In the genomic region with DNA sequence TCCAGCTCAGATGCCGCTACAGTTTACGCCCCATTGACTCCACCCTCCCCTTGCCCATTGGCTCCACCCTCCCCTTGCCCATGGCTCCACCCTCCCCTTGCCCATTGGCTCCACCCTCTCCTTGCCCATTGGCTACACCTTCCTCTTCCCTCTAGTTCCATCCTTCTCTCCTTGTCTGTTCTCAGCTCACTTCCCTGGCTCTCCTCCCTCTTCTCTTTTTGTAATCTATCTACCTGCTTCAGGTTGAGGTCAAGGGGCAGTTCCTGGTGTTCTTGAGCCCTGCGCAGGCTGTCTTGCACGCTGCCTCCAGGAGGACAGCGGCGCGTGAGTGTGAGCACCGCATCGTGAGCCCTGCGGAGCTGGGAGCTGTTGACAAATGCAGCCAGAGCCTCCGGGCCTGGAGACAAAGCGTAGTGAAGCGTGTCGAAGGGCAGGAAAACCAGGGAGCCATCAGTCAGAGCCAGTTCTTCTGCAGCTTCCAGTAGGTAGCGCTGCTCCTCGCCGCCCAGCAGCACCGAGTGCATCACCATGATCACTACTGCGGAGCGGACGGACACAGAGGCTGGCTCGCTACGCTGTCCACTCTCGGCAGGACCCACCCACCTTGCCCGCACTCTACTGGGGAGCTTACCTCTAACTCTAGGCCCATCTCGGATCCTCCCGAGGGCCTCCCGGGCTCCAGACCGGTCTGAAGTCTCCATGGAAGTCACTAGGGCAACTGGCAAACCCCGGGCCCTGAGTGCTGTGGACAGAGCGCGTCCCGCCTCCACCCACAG, we compare ENCODE assay signal across 8 mouse cellular contexts. TPM values are rescaled to one million over a fixed set of nuclear protein-coding genes. Genes with fewer than 3 reads are reported as not detected.
DNase-seq lines count a peak whose midpoint lies in the region; ATAC-seq lines count a peak whose summit lies in the region.

No protein-coding gene starts in this region.

- WGBS in heart, embryonic 16.5 days = 2% methylated on average over 33 of the region's 33 CpGs
- 3% methylated on average over 33 of the region's 33 CpGs for WGBS in liver, embryonic 13.5 days (ENCODE audit: insufficient replicate concordance)
- 2% methylated on average over 33 of the region's 33 CpGs for WGBS in stomach, embryonic 14.5 days

- peaks cover 27% of the 10 kb centered on the region for H3K27me3 ChIP-seq in heart, embryonic 16.5 days (ENCODE audit: control insufficient read depth, insufficient read depth, low read length)
- H3K27me3 ChIP-seq in liver, embryonic 13.5 days = peaks cover 83% of the 10 kb centered on the region
- peaks cover 10% of the 10 kb centered on the region; the same call in 1 of the 2 replicates for H3K27me3 ChIP-seq in stomach, embryonic 14.5 days (ENCODE audit: control insufficient read depth, insufficient read depth, low read length)

- H3K9ac ChIP-seq in heart, embryonic 16.5 days (ENCODE audit: low read length) = peak overlapping the region; percentile 58
- no peak overlapping the region for H3K9ac ChIP-seq in liver, embryonic 13.5 days
- H3K9ac ChIP-seq in stomach, embryonic 14.5 days (replicated peaks; ENCODE audit: low read depth, low read length) = peak overlapping the region; percentile 28; the same call in 1 of the 2 replicates

- no peaks in the 10 kb centered on the region for H3K9me3 ChIP-seq in heart, embryonic 16.5 days (replicated peaks; ENCODE audit: control insufficient read depth, low read length)
- H3K9me3 ChIP-seq in liver, embryonic 13.5 days (replicated peaks) = no peaks in the 10 kb centered on the region
- no peaks in the 10 kb centered on the region for H3K9me3 ChIP-seq in stomach, embryonic 14.5 days (ENCODE audit: control insufficient read depth, low read depth, low read length)

- H3K36me3 ChIP-seq in heart, embryonic 16.5 days (ENCODE audit: control insufficient read depth, insufficient read depth) = no peaks in the 10 kb centered on the region
- H3K36me3 ChIP-seq in liver, embryonic 13.5 days = no peaks in the 10 kb centered on the region
- no peaks in the 10 kb centered on the region for H3K36me3 ChIP-seq in stomach, embryonic 14.5 days (ENCODE audit: control insufficient read depth, insufficient read depth, low read length)

- DNase-seq in CD4-positive, CD25-positive, alpha-beta regulatory T cell, adult 2 months (ENCODE audit: low read depth, low spot score) = peak; percentile 91
- DNase-seq in kidney, postnatal 36 days = peak; percentile 80 to 83
- DNase-seq in liver, embryonic 13.5 days = peak; percentile 66
- peak; percentile 61 to 66 for DNase-seq in natural killer cell, adult 2 months (ENCODE audit: low spot score in 2 of 2)

- H3K4me3 ChIP-seq in brown adipose tissue, adult 24 weeks (ENCODE audit: insufficient read depth, low read depth, low read length) = peak overlapping the region; percentile 46
- peak overlapping the region; percentile 42 for H3K4me3 ChIP-seq in heart, embryonic 16.5 days (ENCODE audit: low read length)
- peak overlapping the region; percentile 36 for H3K4me3 ChIP-seq in liver, embryonic 13.5 days (replicated peaks)
- peak overlapping the region; percentile 32 for H3K4me3 ChIP-seq in stomach, embryonic 14.5 days (ENCODE audit: low read depth, low read length)

- H3K4me1 ChIP-seq in brown adipose tissue, adult 24 weeks (ENCODE audit: control insufficient read depth, insufficient read depth, insufficient read length, low read length) = peaks cover 2% of the 10 kb centered on the region; the same call in 1 of the 2 replicates
- H3K4me1 ChIP-seq in heart, embryonic 16.5 days (ENCODE audit: control insufficient read depth, insufficient read depth, low read length) = peaks cover 7% of the 10 kb centered on the region
- H3K4me1 ChIP-seq in liver, embryonic 13.5 days (replicated peaks) = peaks cover 16% of the 10 kb centered on the region
- H3K4me1 ChIP-seq in stomach, embryonic 14.5 days (ENCODE audit: control insufficient read depth, insufficient read depth, low read length) = peaks cover 8% of the 10 kb centered on the region; the same call in 1 of the 2 replicates

- no peak overlapping the region for H3K27ac ChIP-seq in brown adipose tissue, adult 24 weeks (replicated peaks; ENCODE audit: low read depth, low read length)
- H3K27ac ChIP-seq in heart, embryonic 16.5 days (ENCODE audit: low read length) = no peak overlapping the region
- no peak overlapping the region for H3K27ac ChIP-seq in liver, embryonic 13.5 days
- H3K27ac ChIP-seq in stomach, embryonic 14.5 days (ENCODE audit: low read length) = no peak overlapping the region

- peak; percentile 89 for ATAC-seq in erythroid progenitor cell, adult 5-6 weeks (replicated peaks; ENCODE audit: low FRiP score, poor library complexity, severe bottlenecking)
- peak; percentile 71 for ATAC-seq in heart, embryonic 16.5 days (replicated peaks; ENCODE audit: extremely low read depth, insufficient read depth, low FRiP score)
- ATAC-seq in liver, embryonic 13.5 days (ENCODE audit: low read depth) = peak; percentile 88
- ATAC-seq in stomach, embryonic 14.5 days (ENCODE audit: insufficient number of reproducible peaks, insufficient read depth, low FRiP score, low read depth) = peak; percentile 91

- peak overlapping the region; percentile 76 for H3K4me2 ChIP-seq in heart, embryonic 16.5 days (ENCODE audit: low read depth, low read length)
- peak overlapping the region; percentile 61 for H3K4me2 ChIP-seq in liver, embryonic 13.5 days
- peak overlapping the region; percentile 69 for H3K4me2 ChIP-seq in stomach, embryonic 14.5 days (replicated peaks; ENCODE audit: low read depth, low read length)

RNA-seq across cellular contexts. Expression of a gene that starts 1.4 kb away (rescaled TPM):
- not detected in 2 replicates for polyA plus RNA-seq in brown adipose tissue, adult 24 weeks (2012; ENCODE audit: insufficient read depth, insufficient read length, missing spikeins)
- 0.36 TPM in 1 of 2 replicates, not detected in the other for total RNA-seq in erythroid progenitor cell, adult 5-6 weeks (2015; ENCODE audit: low replicate concordance)
- not detected in 2 replicates for total RNA-seq in erythroid progenitor cell, adult 5-6 weeks (2017; ENCODE audit: low replicate concordance)
- 0.05 and 0.10 TPM in 2 replicates for polyA plus RNA-seq in heart, embryonic 16.5 days (2015; fragmentation: Nextera tagmentation; extraction: Ambion mirVana)
- not detected in 2 replicates for polyA plus RNA-seq in liver, embryonic 13.5 days (2015; fragmentation: Nextera tagmentation; extraction: Ambion mirVana)
- polyA plus RNA-seq in stomach, embryonic 14.5 days (2014; fragmentation: Nextera tagmentation; extraction: Ambion mirVana) = 0.06 TPM in 1 of 2 replicates, not detected in the other

RNA-seq across cellular contexts. Expression of a gene that starts 37.8 kb away (rescaled TPM):
- not detected in 2 replicates for polyA plus RNA-seq in brown adipose tissue, adult 24 weeks (2012; ENCODE audit: insufficient read depth, insufficient read length, missing spikeins)
- not detected in 2 replicates for total RNA-seq in erythroid progenitor cell, adult 5-6 weeks (2015; ENCODE audit: low replicate concordance)
- not detected in 2 replicates for total RNA-seq in erythroid progenitor cell, adult 5-6 weeks (2017; ENCODE audit: low replicate concordance)
- polyA plus RNA-seq in heart, embryonic 16.5 days (2015; fragmentation: Nextera tagmentation; extraction: Ambion mirVana) = 1.7 TPM in 2 replicates
- polyA plus RNA-seq in liver, embryonic 13.5 days (2015; fragmentation: Nextera tagmentation; extraction: Ambion mirVana) = 0.20 TPM in 1 of 2 replicates, not detected in the other
- polyA plus RNA-seq in stomach, embryonic 14.5 days (2014; fragmentation: Nextera tagmentation; extraction: Ambion mirVana) = 0.15 TPM in 1 of 2 replicates, not detected in the other
